Mouse (Mus musculus) layer of hippocampus, adult 18-20 months (tissue): Measurements from ENCODE around the gene Ppm1l. TPM values are rescaled to one million over a fixed set of nuclear protein-coding genes. Genes with fewer than 3 reads are reported as not detected.
A peak's percentile ranks its signal among the peaks of the same experiment; 100 is the strongest.

Experiments used
- DNase-seq, 2 experiments: peaks; one replicate each; pipeline ENCODE4 v3.0.0; 2022; ENCODE audit warnings: low spot score in 2 of 2
- total RNA-seq, 2 experiments: library from RNA; stranded (reverse); gene quantifications; 2 replicates each; pipeline ENCODE4 v1.2.3; 2021

The Ppm1l gene
- total RNA-seq, 2 experiments from 2014 or later = 48.0 to 49.8 TPM

DNA sequence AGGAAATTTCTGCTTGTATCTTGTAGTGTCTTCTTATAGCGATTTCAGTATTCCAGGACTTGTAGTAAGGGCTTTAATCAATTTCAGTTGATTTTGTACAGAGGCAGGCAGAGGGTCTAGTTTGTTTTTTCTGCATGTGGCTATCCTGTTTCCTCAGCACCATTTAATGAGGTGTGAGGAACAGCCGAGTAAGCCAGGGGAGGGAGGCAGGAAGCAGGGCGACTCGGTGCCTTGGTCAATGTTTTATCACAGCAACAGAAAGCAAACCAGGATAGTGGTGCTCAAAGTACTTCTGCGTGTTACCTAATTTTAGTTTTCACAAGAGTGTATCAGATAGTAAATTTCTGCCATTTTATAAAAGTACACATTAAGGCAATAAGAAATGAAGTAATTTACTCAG is 13.2 kb downstream of the Ppm1l start:
- no peak for DNase-seq

DNA sequence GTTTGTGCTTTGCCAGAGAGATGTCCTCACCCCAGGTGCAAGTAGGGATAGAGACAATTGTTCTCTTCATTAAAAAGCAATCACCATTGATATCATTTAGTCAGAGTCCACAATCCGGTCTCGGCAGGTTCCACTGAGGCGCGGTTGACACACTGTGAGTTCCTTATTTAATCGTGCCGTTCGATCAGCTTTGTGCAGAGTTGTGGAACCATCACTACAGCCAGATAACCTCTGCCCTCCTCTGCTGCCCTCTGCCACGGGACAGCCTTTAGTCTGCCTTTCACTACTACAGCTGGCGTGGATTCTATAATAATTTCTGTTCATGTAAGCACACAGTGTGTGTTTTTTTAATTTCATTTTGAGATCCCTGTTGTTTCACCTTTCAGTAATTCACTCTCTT is 17.2 kb downstream of the Ppm1l start:
- DNase-seq = no peak

DNA sequence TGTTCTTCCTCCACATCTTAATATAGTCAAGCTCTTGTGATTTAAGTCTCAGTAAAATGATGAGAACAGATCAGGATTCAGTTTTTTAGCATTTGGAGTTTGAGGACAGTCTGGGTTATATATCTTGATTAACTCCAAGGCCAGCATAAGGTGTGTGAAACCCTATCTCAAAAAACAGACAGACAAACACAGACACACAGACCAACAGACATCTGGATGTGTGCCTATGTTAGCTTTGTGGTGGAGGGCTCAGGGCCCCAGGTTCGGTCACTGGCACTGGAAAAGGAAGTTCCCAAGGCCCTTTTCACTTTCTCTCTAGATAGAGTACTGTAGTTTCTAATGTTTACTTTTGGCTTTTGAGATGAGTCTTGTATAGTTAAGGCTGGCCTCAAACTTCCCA is 23.8 kb downstream of the Ppm1l start:
- DNase-seq = no peak

DNA sequence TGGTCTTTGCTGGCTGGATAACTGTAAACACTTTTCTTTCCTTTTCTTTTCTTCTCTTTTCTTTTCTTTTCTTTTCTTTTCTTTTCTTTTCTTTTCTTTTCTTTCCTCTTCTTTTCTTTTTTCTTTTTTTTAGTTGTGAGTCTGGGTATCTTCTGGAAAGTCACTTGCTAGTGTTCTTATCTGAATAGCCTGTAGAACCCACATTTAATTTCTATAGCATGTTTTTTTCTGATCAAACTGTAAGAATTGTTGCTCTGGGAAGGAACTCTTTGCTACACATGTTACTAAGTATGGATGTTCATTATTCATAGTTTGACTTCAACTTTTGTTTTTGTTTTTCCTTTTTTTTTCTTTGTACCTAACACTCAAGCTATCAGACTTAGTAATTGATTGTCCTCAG is 24.3 kb downstream of the Ppm1l start:
- DNase-seq = no peak

DNA sequence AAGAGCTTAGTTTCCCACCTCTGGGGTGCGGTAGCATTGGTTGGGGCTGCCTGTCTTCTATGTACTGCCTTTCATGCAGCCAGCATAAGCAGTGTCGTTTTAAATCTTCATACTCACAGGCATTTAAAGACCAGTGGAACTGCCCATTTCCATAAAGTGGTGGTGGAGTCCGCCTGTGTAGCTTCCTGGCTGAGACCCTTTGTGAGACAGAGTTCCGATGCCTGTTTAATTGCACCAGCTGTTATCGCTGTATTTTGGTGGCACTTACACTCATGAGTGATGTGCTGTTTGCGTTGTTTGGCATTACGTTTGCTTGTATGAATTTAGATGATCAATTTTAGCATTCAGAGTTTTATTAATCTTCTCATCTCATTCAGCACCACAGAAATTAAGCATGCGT is 24.9 kb downstream of the Ppm1l start:
- no peak for DNase-seq

DNA sequence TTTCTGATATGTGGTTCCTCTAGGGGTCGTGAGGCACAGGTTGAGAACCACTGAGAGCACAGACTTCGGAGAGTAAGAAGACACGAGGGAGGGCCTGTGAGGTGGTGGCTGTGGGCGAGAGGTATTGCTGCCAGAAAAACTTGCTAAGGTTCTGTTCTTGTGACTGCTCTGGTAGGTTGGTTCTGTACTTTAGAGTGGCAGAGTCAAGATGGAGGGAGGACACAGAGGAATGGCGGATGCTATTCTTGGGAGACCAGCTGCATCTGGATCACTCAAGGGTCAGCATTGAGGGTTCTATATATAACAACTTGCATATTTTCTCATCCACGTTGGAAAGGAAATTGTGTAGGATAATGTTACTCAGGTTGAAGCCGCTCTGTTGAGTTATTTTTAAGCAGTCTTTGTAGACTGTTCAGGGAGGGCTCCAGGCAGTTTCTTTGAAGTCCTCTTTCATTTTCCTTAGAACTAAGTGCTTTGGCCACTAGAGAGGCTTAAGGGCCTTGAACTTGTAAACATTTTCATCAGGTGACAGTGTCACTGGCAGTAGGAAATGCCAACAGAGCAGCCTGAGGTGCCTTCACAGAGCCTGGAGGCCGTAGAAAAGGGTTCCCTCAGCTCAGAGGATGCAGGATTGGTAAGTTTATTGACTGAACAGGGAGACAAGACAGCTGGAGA is 25.7 kb downstream of the Ppm1l start:
- no peak for DNase-seq

DNA sequence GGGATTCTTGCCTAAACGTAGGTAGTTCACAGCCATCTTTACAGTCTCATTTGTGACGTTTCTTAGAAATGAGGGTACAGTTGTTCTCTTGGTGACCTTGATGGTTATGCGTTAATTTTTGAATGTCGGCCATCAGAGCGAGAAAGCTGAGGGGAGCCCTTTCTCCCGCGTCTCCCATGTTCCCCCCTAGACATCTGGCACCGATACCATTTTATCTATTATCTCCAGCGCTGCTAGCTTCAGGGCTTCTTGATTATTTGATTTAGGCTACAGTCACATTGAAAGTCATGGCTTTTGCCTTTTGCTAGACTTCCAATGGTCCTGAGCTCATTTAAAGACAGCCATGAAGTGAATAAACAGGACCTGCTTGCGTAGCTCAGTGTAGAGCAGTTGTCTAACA is 26.5 kb downstream of the Ppm1l start:
- no peak for DNase-seq

DNA sequence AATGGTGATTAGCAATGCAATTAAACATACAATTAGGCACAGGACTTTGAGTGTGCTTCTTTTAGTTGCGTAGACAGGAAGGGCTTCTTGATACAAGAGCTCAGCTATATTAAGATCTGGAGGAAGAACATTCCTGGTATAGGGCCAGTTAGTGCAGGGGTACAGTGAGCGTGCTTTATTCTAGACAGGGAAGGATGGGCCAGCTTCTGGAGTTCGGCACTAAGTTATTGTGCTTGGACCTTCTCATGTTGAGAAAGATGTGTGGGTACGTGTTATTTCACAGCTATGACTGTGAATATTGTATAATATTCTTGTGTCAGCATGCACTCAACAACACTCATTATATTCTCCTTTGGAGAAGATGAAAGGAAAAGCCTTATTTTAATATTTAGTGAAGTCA is 29.9 kb downstream of the Ppm1l start:
- DNase-seq = no peak

DNA sequence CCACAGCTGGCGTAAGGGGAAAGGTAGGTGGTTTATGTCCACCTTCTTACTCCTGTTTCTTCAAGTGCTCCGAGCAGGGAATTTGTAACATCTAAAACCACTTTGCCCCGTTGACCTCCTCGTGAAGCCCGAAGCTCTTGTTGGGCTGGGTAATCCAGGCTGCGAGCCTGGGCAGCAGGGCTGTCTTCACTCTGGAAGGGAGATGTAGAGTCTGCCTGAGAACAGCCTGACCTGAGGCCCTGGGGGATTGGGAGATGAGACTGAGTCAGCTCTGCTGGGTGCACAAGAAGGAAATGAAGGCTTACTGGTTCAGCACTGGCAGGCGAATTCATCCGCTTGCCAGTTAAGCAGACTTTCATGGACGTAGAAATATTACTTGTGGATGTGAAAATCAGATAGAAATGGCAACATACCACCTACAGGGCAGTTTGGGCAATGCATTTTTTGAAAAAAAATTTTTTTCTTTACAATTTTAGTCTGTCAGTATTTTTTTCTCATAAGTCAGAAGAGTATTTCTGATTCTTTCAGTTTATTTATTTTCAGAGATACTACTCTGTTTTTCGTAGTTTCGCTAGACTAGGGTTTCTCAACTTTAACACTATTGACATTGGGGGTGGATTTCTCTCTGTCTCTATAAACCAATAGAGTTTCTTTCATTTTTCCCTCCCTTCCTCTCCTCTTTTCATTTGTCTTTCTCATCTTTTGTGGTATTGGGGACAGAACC is 31.7 kb downstream of the Ppm1l start:
- DNase-seq = peak in 1 of 2 experiments; percentile 24

DNA sequence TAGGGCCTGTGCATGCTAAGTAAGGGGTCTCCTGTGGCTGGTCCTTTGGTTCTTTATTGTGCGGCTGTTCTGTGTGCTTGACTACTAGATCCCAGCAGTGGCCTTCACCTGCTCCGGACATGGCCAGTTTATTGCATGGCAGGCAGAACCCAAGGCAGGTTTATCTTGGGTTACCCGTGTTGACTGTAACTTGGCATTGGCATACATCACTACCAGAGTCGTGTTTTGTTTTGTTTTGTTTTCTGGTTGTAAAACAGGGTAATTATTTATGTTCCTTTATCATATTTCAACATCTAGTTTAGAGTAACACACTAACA is 32.2 kb downstream of the Ppm1l start:
- no peak for DNase-seq

DNA sequence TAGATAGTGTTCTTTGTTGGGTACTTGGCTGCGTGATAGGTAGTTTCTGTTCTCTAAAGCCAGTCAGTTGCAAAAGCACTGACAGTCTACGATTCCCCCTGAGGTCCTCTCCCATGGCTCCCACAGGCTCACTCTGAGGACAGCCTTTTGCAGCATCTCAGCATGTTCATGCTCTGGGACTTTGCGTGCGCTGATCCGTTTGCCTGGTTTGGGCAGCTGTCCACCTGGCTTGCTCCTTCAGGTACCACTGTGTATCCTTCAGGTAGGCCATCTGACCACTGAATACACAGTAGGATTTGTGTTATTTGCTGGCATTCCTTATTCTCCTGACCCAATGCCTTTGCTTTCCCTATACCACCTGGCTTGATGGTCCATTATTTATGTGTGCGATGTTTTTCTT is 33.3 kb downstream of the Ppm1l start:
- DNase-seq = no peak

DNA sequence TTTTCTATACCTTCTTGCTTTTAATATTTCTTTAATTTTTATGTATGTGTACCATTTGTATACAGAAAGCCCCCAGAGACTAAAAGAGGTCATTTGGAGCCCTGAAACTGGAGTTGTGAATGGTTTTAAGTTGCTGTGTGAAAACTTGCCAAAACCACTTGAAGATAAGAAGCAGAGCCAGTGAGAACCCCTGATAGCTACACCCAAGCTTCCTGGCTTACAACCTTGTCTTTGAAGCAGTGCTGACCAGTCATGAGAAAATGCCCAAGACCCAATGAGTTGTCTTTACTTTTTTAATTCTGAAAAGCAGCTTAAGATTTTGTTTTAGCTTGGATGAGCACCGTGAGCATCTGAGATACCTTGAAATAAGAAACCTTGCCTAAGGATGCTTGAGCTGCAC is 35.5 kb downstream of the Ppm1l start:
- no peak for DNase-seq

DNA sequence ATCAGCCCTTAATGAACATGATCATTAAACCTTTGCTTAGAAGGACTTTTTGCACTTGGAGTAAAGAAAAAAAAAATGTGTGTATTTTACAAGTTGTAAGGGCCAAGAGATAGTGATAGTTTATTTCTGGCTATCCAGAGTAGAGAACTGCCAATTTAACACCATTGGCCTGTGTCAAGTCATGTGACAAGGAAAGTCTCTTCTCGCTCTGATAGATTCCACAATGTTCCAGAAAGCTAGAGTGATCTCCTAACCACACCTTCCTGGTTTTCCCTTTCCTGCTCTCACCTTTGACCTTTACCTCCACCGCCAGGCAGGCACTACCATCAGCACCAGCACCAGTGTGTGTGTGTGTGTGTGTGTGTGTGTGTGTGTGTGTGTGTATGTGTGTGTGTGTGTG is 38.0 kb downstream of the Ppm1l start:
- DNase-seq = no peak

DNA sequence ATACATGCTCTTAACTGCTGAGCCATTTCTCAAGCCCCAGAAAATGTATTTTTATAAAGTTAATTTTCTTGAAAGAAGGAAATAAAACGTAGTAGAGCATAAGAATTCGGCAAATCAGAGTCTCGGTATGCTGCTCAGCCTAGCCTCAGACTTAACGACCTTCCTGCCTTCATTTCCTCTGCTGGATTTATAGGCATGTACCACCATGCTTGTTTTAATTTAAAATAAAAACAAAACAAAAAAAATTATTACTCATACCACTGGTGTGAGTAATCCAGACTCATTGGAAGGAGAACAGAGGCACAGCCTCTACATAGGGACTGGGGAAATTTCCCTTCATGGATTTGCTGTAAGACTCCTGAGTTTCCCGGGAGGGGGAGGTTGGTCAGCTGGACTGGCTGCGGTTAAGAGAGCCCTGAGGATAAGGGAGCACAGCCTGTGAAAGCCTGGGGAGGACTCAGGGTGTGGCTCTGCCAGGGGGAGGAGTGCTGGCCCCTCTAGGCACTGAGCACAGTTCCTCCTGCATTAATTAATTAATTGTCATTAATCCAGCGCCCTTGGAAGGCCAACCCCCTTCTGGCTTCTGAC is 39.5 kb downstream of the Ppm1l start:
- no peak for DNase-seq

DNA sequence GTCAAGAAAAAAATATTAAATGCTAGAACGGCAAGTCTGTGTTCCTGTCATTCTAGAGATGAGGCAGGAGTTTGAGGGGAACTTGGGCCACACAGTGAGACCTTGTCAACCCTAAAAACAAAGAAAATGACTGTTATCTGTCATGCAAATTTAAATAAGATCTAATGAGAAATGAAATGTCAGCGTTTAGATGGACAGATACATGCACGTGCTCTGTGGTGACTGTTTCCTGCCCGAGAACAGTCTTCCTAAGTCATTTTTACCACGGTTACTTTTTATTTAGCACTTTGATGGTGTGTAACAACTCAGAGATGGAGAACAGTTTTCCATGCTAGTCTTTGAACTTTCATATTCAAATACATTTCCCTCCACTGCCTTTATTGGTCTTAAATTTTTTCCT is 40.1 kb downstream of the Ppm1l start:
- no peak for DNase-seq

DNA sequence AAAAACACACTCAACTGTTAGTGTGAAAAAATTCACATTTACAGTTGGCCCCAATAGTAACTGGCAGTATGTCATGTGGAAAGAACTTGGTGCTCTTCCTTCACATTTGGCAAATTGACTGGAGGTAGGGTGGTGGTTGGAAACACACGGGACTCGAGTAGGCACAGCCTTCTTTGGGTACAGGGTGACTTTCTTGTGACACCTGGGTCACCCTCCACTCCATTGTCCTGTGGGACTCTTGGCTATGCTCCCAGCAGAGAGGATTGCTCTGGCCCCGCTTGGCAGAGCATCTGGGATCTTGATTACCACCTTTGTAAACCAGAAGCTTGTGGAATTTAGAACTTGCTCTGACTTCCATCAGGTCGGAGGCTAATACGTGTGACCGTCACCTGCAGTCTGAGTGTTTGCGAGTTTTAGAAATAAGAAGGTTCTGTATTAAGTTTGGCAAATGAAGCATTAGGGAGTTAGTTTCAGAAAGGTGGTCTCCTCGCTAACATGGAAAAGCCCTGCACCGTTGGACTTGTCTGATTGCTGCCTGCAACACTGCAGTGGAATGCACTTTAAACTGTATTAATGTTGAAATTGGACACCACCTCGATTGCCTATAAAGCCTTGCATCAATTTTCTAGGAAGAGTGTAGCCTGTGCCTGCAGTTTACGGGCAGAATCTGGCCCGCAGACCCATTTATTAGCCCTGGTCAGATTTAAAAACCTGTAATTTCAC is 41.4 kb downstream of the Ppm1l start:
- DNase-seq = no peak

DNA sequence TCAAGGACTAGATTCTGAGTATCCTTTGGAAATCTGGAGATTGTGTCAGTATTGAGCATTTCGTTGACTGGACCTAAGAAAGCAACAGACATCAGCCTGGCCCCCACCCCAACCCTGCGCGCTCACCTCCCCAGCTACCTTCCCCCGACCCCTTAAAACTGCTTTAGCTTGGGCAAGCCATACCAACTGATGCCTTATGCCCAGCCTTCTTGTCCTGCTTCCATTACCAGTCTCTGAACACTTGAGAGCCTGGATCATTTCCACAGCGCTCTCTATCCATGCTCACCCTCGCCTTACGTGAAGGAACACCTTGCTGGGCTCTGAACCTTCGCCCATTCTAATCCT is 41.9 kb downstream of the Ppm1l start:
- no peak for DNase-seq

DNA sequence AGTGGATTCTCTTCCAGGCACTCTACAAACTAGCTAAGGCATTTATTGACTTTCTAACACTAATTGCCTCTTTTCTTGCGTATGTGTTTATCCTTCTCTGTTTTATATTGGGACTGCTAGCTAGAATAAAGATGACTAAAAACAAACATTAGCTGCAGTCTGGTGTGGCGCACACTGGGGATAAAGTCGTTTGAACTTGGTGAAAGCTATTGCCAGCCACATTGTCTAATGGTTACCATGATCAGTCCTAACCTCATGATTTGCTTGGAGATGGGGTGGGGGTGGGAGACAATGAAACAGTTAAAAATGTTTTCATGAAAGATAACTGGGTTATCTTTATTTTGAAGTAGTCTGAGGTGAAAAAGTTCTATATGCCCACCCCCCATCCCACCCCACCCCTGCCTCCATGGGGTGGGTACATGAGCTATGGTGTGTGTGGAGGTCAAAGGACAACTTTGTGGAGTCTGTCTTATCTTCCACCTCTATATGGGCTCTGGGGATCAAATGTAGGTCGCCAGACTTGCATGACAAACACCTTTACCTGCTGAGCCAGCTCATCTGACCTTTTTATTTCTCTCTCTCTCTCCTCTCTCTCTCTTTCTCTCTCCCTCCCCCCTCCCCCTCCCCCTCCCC is 43.7 kb downstream of the Ppm1l start:
- DNase-seq = no peak

DNA sequence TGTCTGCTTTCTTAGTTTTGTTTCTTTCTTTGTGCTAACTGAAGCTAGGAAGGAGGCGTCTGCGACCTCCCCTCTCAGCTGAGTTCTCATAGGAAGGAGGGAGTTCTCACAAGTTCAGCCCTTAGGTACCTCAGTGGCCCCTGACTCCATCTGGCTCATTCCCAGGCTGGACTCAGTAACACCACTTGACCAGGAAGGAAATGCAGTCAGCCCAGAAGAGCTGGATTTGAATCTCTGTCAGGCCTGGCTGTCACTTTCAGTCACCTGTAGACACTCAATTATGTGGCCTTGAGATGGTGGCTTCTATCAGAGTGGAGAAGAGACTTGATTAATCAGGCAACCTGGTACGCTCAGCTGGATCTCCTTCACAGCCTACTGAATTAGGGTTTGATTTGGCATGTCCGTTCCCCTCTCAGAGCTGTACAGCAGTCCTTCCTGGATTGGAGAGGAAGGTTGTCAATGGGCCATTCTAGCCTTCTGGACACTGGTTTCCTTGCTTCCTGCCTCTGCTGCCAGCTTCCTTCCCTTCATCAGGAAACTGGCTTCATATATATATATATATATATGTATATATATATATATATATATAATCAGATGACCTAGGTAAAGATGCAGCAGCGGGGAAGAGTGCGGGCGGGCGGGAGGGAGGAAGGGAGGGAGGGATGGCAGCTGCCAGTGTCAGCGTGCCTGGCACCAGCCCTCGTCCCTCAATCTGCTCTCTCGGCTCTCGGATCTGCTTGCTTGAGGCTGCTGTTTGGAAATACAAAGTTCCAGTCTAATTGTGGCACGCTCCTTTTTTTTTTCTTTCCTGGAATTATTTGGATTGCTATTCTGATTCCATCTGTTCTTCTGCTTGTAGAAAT is 45.1 kb downstream of the Ppm1l start:
- peak; percentile 40 to 68 for DNase-seq

DNA sequence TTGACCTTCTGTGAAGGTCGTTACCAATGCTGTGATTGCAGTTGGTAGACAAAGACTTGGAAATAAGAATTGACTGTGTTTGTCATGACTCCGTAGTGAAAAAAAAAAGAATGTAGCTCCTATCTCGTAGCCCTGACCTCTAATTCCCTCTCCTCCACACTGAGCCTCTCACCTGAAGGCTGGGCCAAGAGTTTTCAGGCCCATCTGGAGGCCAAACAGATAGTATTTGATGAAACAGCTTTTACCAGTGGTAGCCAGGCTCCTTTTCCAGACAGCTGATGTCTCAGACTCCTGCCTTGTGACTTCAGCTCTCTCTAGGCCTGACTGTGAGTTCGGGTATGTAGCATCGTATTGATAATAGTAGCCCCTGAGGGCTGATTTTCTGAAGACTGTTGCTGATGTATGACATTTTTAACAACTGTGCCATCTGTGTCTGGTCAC is 45.7 kb downstream of the Ppm1l start:
- peak in 1 of 2 experiments; percentile 25 for DNase-seq

DNA sequence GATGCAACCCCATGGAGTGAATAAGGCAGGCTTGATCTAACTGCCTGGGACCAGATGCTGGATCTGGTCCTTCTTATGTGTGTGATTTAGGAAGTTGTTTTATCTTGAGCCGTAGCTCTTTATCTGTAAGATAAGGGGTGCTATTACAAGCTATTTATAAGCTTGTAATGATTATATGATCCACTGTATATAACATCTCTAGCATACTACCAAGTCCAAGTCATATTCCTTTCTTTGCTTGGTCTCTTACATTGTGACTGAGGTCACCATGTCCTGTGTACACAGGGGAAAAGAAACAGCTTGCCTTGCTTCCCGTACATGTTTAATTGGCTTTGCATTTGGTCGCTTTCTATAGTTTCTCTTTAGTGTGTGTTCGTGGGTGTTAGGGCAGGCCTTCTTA is 46.2 kb downstream of the Ppm1l start:
- DNase-seq = no peak
